Mouse (Mus musculus) G1E (cell line): Measurements from ENCODE around the gene Hoxc5.

Source experiments
- CTCF ChIP-seq: IDR thresholded peaks from 2 replicates; pipeline ENCODE4 v1.5.1; 2012; ENCODE audit warnings: low read depth, low read length, inconsistent platforms, mixed read lengths
- GATA1 ChIP-seq: IDR thresholded peaks from 2 replicates; pipeline ENCODE4 v1.6.1; 2012; ENCODE audit warnings: borderline replicate concordance, low read length, inconsistent platforms, mixed read lengths
- POLR2AphosphoS5 ChIP-seq: IDR thresholded peaks from 2 replicates; pipeline ENCODE4 v1.6.1; 2012; ENCODE audit warnings: low read depth, low read length, inconsistent platforms; ENCODE audit not compliant: insufficient replicate concordance
- TAL1 ChIP-seq: conservative IDR thresholded peaks from 2 replicates; pipeline ENCODE4 v1.6.1; 2012; ENCODE audit warnings: low read depth, low read length, inconsistent platforms, mixed read lengths

DNA sequence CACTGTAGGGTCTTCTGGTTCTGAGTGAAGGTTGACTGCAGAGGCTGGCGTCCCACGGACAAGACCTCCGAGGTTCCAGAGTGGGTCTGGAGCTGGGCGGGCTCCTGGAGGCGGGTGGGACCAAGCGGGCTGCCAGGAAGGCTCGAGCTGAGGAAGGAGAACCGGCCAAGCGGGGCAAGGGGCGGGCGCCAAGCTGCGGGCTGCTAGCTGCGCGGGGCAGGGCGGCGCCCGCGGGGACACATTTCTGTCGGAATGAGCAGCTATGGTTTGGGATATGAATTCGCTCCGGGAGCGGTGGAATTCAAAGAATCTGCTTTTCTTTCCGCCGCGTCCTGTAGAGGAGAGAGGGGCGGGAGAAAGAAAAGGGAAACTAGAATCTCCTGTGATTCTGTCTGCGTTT is 32.3 kb upstream of the Hoxc5 start:
- TF ChIP-seq CTCF (no peak), GATA1 (no peak), POLR2AphosphoS5 (no peak), TAL1 (no peak)
